Mouse (Mus musculus): ENCODE results near the gene D1Ertd622e. TPM values are rescaled to one million over a fixed set of nuclear protein-coding genes. Genes with fewer than 3 reads are reported as not detected.

D1Ertd622e gene
- total RNA-seq, 2 experiments from 2014 or later = 13.2 to 16.2 TPM

GRCm38 (mm10) chr1:97647037-97647436 is 14.8 kb downstream of the D1Ertd622e start:
- DNase-seq (ENCODE audit: low spot score) = no peak

GRCm38 (mm10) chr1:97634104-97634503 is 27.8 kb downstream of the D1Ertd622e start:
- peak; percentile 57 for DNase-seq (ENCODE audit: low spot score)

- no peak for DNase-seq (ENCODE audit: low spot score)
Observed at GRCm38 (mm10) chr1:97632545-97633256, 29.2 kb downstream of the D1Ertd622e start.

DNA sequence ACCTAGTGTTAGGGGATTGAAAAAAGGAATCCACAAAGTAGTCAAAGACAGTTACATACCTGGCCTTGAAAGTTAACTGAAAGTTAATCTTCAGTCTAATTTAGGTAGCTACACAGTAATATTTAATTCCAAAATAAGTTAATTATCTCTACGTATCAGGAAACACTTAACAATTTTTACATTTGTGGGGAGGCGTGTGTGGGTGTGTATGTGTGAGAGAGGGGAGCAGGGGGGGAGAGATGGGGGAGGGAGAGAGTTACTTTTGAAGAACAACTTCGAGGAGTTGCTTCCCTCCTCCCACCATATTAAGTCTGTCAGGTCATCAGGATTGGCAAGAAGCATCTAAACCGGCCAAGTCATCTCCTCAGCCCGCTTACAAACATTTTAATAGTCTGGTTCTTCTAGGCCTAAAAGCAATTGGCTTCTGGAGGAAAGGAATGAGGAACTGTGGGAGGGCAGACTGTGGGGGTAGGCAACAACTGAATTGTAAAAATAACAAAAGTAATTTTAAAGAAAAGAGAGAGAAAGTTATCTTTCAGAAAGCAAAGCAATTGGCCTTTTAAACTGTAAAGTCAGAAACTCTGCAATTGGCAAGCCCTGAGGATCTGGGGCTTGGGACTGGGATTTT is 29.9 kb downstream of the D1Ertd622e start:
- no peak for DNase-seq (ENCODE audit: low spot score)

DNA sequence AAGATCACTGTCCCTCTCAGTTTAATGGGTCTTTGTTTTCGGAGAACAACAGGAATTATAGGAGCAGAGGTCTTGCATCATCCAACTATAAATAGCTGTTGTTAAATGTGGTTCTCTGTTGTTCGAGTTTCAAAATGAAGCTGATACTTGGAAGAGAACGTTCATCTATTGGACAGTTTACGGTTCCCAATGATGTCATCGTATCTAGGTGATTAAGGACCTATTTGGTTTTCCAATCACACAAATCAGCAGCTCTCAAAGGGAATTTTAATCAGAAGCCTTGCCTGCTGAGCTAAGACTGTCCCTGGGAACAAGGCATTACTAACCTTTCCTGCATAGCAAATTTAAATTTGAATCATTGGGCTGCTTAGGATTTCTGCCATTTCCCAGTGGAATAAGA is 31.7 kb downstream of the D1Ertd622e start:
- DNase-seq (ENCODE audit: low spot score) = no peak

GRCm38 (mm10) chr1:97628859-97629258 is 33.0 kb downstream of the D1Ertd622e start:
- DNase-seq (ENCODE audit: low spot score) = no peak

DNA sequence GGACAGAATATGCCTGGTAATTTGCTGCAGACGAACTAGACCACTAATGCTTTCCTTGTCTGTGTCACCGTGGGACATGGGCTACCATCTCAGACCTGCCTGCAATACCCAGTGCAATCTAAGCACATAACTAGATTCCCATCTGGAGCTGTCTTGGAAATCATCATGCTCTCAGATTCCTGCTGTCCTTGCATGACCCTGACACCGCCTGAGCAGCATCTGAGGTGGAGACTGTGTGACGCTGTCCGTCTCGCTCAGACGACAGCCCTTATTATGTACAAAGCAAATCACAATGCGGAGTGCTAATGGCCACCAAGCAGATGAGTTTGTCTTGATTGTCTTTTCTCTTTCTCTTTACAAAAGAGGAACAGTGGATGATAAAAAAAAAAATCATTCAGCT is 33.9 kb downstream of the D1Ertd622e start:
- peak; percentile 36 for DNase-seq (ENCODE audit: low spot score)

DNA sequence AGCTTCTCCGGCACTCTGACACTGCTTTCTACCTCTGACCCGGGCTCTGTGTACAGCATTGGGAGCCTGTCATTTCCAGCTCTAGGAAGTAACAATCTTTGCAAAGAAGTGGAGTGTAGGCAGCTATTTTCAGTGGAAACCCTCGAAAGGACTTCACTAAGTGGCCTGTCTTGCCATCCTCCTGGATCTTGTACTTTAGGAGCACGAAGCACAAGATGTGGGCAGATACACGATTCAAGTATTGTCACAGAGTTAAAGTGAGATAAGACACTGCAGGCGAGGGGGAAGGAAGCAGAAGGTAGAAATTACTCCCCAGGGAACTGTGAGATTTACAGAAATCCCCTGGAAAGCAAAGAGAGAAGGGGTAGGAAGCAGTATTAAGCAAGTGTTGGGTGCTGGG is 36.4 kb downstream of the D1Ertd622e start:
- no peak for DNase-seq (ENCODE audit: low spot score)

- no peak for DNase-seq (ENCODE audit: low spot score)
Observed at GRCm38 (mm10) chr1:97624386-97624785, 37.5 kb downstream of the D1Ertd622e start.

GRCm38 (mm10) chr1:97623214-97623856 is 38.5 kb downstream of the D1Ertd622e start:
- DNase-seq (ENCODE audit: low spot score) = no peak

DNA sequence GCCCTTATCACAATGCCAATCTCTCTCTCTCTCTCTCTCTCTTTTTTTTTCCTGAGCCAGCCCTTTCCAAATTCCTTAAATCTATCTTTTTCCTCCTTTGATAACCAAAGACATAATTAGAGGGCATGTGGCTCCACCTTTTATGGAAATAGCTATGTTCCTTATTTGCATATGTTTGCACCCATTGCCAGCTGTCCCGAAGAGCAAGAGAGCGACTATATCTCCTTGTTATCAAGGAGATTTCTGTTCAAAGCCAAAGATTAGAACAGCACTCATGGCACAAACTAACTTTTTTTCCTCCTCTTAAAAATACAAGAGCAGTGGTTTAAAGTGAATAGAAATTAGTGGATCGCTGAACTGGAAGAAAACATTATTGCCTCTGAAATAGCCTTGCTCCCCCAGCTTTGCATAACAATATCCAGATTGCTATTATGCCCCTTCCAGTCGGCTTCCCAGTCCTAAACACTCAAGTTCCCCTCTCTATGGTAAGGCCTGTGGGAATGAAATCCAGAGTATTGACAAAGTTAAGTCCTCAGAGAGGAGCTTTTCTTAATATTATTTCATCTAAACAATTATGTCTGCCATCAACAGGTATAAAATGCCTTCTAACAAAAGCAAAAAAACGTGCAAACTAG is 39.2 kb downstream of the D1Ertd622e start:
- DNase-seq (ENCODE audit: low spot score) = no peak

- peak; percentile 29 for DNase-seq (ENCODE audit: low spot score)
Observed at GRCm38 (mm10) chr1:97619621-97620320, 42.1 kb downstream of the D1Ertd622e start.

- no peak for DNase-seq (ENCODE audit: low spot score)
Observed at GRCm38 (mm10) chr1:97615525-97615924, 46.3 kb downstream of the D1Ertd622e start.

DNA sequence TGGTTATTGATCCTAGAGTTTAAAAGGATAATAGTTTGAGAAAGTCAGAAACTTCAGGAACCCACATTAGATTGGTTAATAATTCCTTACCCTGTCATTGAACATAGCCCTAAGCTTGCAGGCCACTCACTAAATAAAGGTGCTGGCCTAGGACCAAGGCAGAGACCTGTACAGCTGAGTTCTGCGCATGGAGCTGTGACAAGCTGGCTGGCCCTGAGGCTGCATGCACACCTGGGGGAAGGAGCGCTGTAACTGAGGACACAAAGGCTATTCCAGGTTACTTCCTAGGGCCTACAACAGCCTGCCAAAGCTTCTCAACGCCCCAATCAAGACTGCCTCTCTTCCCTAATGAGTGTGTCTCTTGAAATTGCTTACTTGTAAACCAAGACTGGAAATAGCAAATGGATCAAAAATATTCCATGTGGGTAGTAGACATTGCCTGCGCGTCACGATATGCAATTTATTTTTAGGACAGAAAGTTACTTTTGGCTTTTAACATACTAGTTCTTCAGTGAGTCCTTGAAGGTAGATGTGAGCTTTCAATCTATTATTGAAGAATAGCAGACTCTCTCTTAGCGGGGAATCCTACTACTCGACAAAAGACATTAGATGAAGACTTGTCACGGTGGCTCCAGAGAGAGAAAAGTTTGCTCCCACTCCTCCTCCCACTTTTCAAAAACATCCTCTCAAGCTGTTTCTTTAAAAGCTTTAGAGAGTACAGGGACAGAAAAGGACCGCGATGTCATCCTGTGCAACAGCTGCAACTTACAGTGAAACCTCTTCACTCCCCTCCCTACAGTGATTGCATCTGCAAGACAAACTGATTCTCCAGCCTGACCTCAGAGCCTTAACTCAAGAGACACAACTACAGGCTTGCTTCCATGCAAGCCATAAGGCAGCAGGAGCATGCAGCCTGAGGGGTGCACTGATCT is 47.1 kb downstream of the D1Ertd622e start:
- no peak for DNase-seq (ENCODE audit: low spot score)

GRCm38 (mm10) chr1:97611747-97612146 is 50.1 kb downstream of the D1Ertd622e start:
- DNase-seq (ENCODE audit: low spot score) = no peak

DNA sequence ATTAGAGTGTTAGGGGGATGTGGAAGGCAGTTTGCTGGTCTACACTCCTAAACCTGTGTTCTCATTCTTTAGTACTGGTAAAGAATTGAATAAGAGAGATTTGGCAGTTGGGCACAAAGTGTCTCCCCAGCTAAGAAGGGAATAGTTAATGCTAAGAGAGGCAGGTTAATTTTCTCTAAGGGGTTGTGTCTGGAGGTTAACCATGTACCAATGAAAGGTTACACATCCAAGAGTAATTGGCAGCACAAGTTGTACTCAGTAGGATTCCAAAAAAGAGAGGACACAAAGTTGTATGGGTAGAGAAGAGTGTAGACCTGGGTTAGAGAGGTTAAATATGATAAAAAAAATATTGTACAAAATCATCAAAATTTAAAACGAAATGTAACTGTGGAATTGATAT is 58.5 kb downstream of the D1Ertd622e start:
- no peak for DNase-seq (ENCODE audit: low spot score)

DNA sequence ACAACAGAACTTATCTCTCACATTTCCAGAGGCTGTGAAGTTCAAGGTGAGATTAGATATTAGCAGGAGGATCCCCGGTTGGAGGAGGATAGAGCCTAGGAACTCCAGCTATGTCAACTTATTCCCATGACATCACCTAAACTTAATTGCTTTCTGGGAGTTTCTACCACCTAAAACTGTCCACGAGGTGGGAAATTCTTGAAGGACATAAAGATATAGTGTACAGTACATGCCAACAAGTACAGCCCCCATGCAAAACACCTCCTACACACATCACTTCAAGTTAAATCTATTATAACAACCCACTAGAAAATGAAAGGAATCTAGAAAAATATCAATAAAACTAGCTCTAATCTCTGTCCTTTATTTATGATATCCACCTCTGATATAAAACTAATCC is 61.5 kb downstream of the D1Ertd622e start:
- no peak for DNase-seq (ENCODE audit: low spot score)

- DNase-seq (ENCODE audit: low spot score) = no peak
Observed at GRCm38 (mm10) chr1:97599101-97599500, 62.8 kb downstream of the D1Ertd622e start.

DNA sequence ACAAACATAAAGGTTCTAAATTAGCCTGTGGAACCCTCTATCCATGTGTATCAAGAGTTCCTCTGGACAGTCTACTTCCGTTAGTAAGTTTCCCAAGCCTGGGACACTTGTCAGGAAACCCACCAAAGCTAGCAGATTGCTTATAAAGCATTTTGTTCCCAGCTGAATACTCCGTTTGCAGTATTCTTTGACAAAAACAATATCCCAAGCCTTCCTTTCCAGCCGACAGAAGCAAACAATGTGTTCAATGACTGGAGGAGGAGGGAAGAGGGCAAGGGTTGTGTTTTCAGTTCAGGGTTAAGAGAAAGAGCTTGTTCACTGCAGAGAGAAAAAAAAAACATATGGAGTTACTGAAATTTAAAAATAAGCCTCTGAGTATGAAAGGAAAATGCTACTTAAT is 73.3 kb downstream of the D1Ertd622e start:
- DNase-seq (ENCODE audit: low spot score) = no peak

- DNase-seq (ENCODE audit: low spot score) = no peak
Observed at GRCm38 (mm10) chr1:97585106-97585505, 76.8 kb downstream of the D1Ertd622e start.

GRCm38 (mm10) chr1:97584171-97584570 is 77.7 kb downstream of the D1Ertd622e start:
- DNase-seq (ENCODE audit: low spot score) = no peak

Measured in gastrocnemius, adult 18-20 months (tissue).